Mouse (Mus musculus) embryonic facial prominence, embryonic 14.5 days (tissue): Measurements from ENCODE around the gene Adarb2. TPM values are rescaled to one million over a fixed set of nuclear protein-coding genes. Genes with fewer than 3 reads are reported as not detected.
"Not testable (repeated sequence)": the region's sequence is repeated elsewhere in the genome, so short reads cannot be mapped to it uniquely, and the experiment has no call there.

Source experiments
- ATAC-seq: fragments of 200-750 bp; cut with Nextera tagmentation; 2 replicates; pipeline ENCODE4 v1.8.0; 2017; ENCODE audit warnings: low read depth, moderate number of reproducible peaks, moderate TSS enrichment
- DNase-seq: peaks from one replicate; pipeline ENCODE4 v3.0.0-alpha.2; 2015; ENCODE audit warnings: low spot score
- H3K27ac ChIP-seq: fragments of 300-500 bp; sonication (generic); replicated peaks from 2 replicates; pipeline ENCODE4 v1.5.1; 2014; ENCODE audit warnings: low read depth, mild to moderate bottlenecking, low read length, moderate library complexity
- H3K27me3 ChIP-seq: fragments of 300-500 bp; sonication (generic); replicated peaks from 2 replicates; pipeline ENCODE4 v1.6.1; 2014; ENCODE audit warnings: low read length; ENCODE audit not compliant: control insufficient read depth, insufficient read depth
- H3K36me3 ChIP-seq: fragments of 300-500 bp; sonication (generic); 2 replicates; pipeline ENCODE4 v1.6.1; 2014; ENCODE audit warnings: low read length, mixed read lengths; ENCODE audit not compliant: control insufficient read depth, insufficient read depth
- H3K4me1 ChIP-seq: fragments of 300-500 bp; sonication (generic); 2 replicates; pipeline ENCODE4 v1.6.1; 2014; ENCODE audit warnings: antibody characterized with exemption, low read length; ENCODE audit not compliant: control insufficient read depth, insufficient read depth
- H3K4me2 ChIP-seq: fragments of 300-500 bp; sonication (generic); 2 replicates; pipeline ENCODE4 v1.6.1; 2014; ENCODE audit warnings: low read depth, mild to moderate bottlenecking, low read length, moderate library complexity, mixed read lengths
- H3K4me3 ChIP-seq: fragments of 300-500 bp; sonication (generic); 2 replicates; pipeline ENCODE4 v1.5.1; 2014; ENCODE audit warnings: low read depth, mild to moderate bottlenecking, low read length
- H3K9ac ChIP-seq: fragments of 300-500 bp; sonication (generic); 2 replicates; pipeline ENCODE4 v1.6.1; 2014; ENCODE audit warnings: low read depth, mild to moderate bottlenecking, low read length, moderate library complexity, mixed read lengths
- H3K9me3 ChIP-seq: fragments of 300-500 bp; sonication (generic); 2 replicates; pipeline ENCODE4 v1.6.1; 2016; ENCODE audit warnings: low read length; ENCODE audit not compliant: control insufficient read depth
- WGBS: fragments of 180-500 bp; shearing (Covaris S2); extraction: QIAGEN DNeasy Blood & Tissue Kit; methylation state at CpG from one replicate; pipeline ENCODE4 v1.1.7; 2014; 5-methylcytosine and 5-hydroxymethylcytosine counted together
- polyA plus RNA-seq: library from polyadenylated mRNA; unstranded; fragments of >200 nt; fragmentation: Nextera tagmentation; extraction: Ambion mirVana; gene quantifications from 2 replicates; pipeline ENCODE4 v1.2.1, GENCODE M21; 2014

Gene Adarb2
- polyA plus RNA-seq, 1 experiment from 2014 or later = 1.7 TPM

DNA sequence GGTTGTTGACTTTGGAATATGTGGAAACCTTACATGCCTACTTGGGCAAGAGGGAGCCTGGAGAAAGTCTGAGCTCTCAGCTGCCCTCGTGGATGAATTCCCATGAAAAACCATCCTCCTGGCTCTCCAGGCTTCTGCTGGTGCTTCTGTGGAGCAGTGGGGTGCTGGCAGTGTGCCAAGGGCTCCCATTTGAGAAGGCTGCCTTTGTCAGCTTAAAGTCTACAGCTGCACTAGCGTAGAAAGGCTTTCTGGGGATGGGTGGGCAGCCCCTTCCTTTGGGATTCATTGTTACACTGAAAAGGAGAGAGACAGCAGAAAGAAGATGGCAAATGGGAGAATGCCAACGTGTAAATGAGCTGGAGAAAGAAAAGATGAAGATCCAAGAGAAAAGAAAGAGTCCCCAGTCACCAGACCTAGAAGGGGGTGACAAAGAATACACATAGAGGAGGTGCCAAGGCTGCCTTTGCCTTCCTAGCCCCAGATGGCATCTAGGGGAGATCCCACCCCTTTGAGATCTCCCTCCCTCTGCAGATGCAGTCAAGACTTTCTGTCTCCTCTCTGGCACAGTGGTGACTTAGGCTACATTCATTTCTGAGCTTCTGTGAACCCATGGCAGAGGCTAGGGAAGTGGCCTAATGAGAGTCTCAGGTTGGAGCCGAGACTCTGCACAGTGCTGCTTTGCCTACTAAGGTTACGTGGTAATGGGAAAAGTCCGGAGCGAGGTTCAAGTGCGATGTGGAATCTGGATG, 381.8 kb downstream of the Adarb2 start:
- H3K4me2 ChIP-seq = no peak overlapping the region
- no peak overlapping the region for H3K9ac ChIP-seq
- no peaks in the 10 kb centered on the region for H3K36me3 ChIP-seq
- no peak for ATAC-seq
- no peaks in the 10 kb centered on the region for H3K4me1 ChIP-seq
- H3K4me3 ChIP-seq = no peak overlapping the region
- no peak overlapping the region for H3K27ac ChIP-seq
- 63% methylated on average over 8 of the region's 8 CpGs for WGBS
- H3K9me3 ChIP-seq = no peaks in the 10 kb centered on the region
- no peaks in the 10 kb centered on the region for H3K27me3 ChIP-seq
- peak; percentile 16 for DNase-seq

DNA sequence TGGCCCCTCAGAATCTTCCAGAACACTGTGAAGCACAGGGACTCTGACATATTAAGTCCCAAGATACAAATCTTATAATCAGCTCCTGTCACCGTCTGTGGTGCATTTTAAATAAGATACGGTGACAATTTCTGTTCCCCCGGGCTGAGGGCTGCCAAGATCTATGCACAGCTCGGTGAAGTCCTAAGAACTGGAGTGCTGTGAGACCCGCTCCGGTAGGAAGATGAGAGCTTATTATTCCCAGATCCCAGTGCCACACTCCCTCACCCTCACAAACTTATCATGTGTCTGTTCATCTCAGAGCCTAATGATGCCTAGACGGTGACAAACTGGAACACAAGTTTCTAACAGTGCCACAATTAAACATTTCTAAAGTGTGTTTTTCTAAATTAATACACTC, 384.8 kb downstream of the Adarb2 start:
- WGBS = 81% methylated on average over 7 of the region's 7 CpGs
- DNase-seq (no peak), ATAC-seq (no peak)

DNA sequence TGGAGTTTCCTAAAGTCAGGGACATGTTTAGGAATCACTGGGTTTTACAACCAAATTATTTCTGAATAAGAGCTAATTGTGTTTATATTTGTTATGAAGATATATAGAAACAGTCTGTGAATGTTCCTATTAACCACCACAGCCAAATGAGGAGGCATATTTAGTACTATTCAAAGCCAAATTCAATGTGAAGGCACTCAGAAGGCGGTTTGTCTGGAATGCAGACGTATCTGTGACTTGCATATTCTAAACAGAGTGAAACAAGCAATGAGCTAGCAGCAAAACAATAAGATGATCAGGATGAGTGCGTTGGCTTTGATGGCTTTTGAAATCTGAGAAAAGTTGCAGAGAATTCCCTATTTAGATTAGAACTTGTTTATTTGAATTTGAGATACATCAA, 387.8 kb downstream of the Adarb2 start:
- WGBS = 80% methylated on average over 3 of the region's 3 CpGs
- Histone ChIP-seq H3K27ac (no peak overlapping the region), H3K27me3 (no peaks in the 10 kb centered on the region), H3K9ac (no peak overlapping the region), H3K36me3 (no peaks in the 10 kb centered on the region), H3K4me2 (no peak overlapping the region), H3K9me3 (no peaks in the 10 kb centered on the region), H3K4me1 (no peaks in the 10 kb centered on the region), H3K4me3 (no peak overlapping the region)
- ATAC-seq = no peak
- DNase-seq = no peak

More for the DNA sequence above, 384.8 kb downstream of the Adarb2 start:
- H3K9ac ChIP-seq = no peak overlapping the region
- no peaks in the 10 kb centered on the region for H3K9me3 ChIP-seq
- no peak overlapping the region for H3K27ac ChIP-seq
- no peaks in the 10 kb centered on the region for H3K4me1 ChIP-seq
- H3K4me2 ChIP-seq = no peak overlapping the region
- H3K27me3 ChIP-seq = no peaks in the 10 kb centered on the region
- no peaks in the 10 kb centered on the region for H3K36me3 ChIP-seq
- H3K4me3 ChIP-seq = no peak overlapping the region

DNA sequence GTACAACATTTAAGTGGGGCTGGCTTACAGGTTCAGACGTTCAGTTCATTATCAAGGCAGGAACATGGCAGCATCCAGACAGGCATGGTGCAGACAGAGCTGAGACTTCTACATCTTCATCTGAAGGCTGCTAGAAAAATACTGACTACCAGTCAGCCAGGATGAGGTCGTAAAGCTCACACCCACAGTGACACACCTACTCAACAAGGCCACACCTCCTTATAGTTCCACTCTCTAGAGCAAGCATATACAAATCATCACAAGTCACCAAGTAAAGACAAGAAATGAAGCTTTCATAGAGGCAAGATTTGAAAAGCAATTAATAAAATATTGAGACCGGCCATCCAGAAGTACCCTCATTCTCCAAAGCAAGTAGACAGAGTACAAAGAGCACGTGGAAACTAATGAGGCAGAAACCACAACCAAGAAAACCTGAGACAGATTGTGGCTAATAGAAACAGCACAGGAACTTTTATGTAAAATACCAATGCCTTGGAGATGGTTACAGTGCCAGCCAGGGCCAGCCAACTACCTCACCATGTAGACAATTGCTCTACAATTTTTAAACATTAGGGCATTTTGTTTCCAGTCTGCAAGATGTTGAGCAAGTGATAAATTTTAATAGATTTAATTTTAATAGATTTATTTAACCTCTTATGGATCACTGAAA, 394.4 kb downstream of the Adarb2 start:
- 76% methylated on average over 4 of the region's 4 CpGs for WGBS
- H3K9ac ChIP-seq = no peak overlapping the region
- ATAC-seq (no peak), DNase-seq (no peak)
- no peak overlapping the region for H3K27ac ChIP-seq
- no peaks in the 10 kb centered on the region for H3K4me1 ChIP-seq
- H3K4me3 ChIP-seq = no peak overlapping the region
- H3K9me3 ChIP-seq = no peaks in the 10 kb centered on the region
- H3K27me3 ChIP-seq = no peaks in the 10 kb centered on the region
- H3K36me3 ChIP-seq = no peaks in the 10 kb centered on the region
- no peak overlapping the region for H3K4me2 ChIP-seq

DNA sequence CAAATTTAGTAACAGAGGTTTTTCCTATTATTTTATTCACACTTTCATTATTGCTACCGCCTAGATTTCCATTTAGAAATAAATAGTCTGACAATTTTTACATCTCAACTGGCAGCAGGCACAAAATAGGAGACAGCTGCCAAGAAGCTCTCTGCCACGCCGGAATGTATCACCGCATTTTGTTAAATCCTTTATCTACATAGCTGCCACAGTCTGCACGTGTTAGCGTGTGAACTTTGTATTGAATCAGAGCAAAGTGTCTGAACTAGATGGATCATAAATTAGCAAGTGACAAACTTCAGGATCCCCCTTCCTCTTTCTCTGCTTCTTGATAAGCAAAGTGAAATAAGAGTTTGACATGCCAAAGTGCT, 395.0 kb downstream of the Adarb2 start:
- Histone ChIP-seq H3K4me1 (no peaks in the 10 kb centered on the region), H3K36me3 (no peaks in the 10 kb centered on the region), H3K9me3 (no peaks in the 10 kb centered on the region), H3K27me3 (no peaks in the 10 kb centered on the region), H3K27ac (no peak overlapping the region), H3K4me3 (no peak overlapping the region), H3K9ac (no peak overlapping the region), H3K4me2 (no peak overlapping the region)
- ATAC-seq (no peak), DNase-seq (no peak)
- 82% methylated on average over 6 of the region's 6 CpGs for WGBS

DNA sequence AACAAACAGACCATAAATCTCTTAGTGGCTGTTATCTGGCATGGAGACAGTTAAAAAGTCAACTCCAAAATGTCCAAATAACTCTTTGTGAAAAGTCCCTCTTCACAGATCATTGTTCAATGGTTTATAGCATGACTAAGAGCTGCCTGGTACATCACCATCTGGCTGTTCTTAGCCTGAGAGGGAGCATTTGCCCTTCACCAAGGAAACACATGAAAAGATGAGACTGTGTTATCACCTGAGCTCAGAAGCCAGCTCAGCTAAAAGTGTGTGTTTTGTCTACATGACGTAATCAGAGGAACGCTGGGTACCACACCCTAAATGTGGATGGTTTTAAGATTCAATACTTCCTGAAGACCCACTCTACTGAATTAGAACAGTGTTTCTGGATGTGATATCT, 403.0 kb downstream of the Adarb2 start:
- no peak overlapping the region for H3K4me2 ChIP-seq
- no peak overlapping the region for H3K4me3 ChIP-seq
- no peaks in the 10 kb centered on the region for H3K4me1 ChIP-seq
- H3K27ac ChIP-seq = no peak overlapping the region
- no peaks in the 10 kb centered on the region for H3K36me3 ChIP-seq
- no peak for DNase-seq
- no peak for ATAC-seq
- no peaks in the 10 kb centered on the region for H3K9me3 ChIP-seq
- H3K27me3 ChIP-seq = no peaks in the 10 kb centered on the region
- 86% methylated on average over 2 of the region's 2 CpGs for WGBS
- H3K9ac ChIP-seq = no peak overlapping the region

DNA sequence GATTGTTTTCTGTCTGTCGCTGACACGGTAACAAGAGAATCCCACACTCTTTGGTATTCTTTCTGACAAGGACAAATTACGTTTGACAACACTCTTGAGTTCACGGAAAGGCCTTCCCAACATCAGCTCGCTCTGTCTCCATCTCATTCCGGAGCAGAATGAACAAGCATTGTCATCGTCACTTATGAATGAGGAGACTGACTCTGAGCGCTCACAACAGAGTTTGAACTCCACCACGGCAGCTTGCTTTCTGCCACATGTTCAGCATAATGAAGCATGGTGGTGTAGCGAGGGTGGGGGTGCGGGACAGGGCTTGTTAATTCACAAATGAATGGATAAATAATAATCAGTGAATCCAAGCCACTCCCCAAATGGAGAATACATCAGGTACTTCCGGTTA, 405.4 kb downstream of the Adarb2 start:
- 65% methylated on average over 12 of the region's 12 CpGs for WGBS
- Histone ChIP-seq H3K27ac (no peak overlapping the region), H3K27me3 (no peaks in the 10 kb centered on the region), H3K9me3 (no peaks in the 10 kb centered on the region), H3K36me3 (no peaks in the 10 kb centered on the region), H3K9ac (no peak overlapping the region), H3K4me2 (no peak overlapping the region), H3K4me1 (no peaks in the 10 kb centered on the region), H3K4me3 (no peak overlapping the region)
- ATAC-seq (no peak), DNase-seq (peak; percentile 37)

DNA sequence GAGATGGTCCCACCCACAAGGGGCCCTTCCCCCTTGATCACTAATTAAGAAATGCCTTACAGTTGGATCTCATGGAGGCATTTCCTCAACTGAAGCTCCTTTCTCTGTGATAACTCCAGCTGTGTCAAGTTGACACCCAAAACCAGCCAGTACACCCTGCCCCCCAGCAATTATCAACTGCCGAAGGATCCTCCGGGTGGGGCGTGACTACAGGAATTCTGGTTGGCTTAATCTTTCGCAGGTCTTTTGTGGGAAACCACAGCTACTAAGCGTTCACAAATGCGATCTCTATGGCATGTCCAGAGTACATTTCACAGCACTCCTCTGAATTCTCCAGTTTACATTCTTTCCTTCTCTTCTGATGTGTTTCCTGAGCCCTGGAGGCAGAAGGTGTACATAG, 406.3 kb downstream of the Adarb2 start:
- not testable (repeated sequence) for H3K9me3 ChIP-seq, DNase-seq, H3K4me1 ChIP-seq, H3K4me2 ChIP-seq, H3K27ac ChIP-seq, H3K36me3 ChIP-seq, ATAC-seq, H3K9ac ChIP-seq, H3K4me3 ChIP-seq, H3K27me3 ChIP-seq
- WGBS = 63% methylated on average over 6 of the region's 6 CpGs

DNA sequence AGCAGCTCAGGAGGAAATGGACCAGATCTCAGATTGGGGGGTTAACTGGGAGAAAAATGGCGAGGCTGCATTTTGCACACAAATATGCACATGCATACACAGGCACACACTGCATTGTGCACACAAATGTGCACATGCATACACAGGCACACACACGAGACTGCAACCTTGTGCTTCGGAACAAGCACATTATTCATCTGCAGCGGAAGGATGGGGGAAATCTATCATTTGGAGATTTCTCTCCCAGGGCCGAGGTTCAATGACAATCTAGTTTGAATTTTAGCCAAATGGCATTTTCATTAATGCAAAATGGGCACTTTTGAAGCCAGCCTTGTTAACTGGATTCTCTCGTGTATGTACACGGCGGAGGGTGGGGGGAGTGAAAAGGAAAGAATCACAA, 408.3 kb downstream of the Adarb2 start:
- no peak overlapping the region for H3K9ac ChIP-seq
- 84% methylated on average over 8 of the region's 8 CpGs for WGBS
- no peak for ATAC-seq
- no peak overlapping the region for H3K4me2 ChIP-seq
- no peak overlapping the region for H3K4me3 ChIP-seq
- no peak for DNase-seq
- H3K27me3 ChIP-seq = no peaks in the 10 kb centered on the region
- no peak overlapping the region for H3K27ac ChIP-seq
- no peaks in the 10 kb centered on the region for H3K9me3 ChIP-seq
- no peaks in the 10 kb centered on the region for H3K4me1 ChIP-seq
- no peaks in the 10 kb centered on the region for H3K36me3 ChIP-seq
